ENCODE assay signal across 8 mouse cellular contexts in genomic region chr17:70755669-70756263, GRCm38 (mm10).
DNase-seq lines count a peak whose midpoint lies in the region; ATAC-seq and TF ChIP-seq lines count a peak whose summit lies in the region.

No protein-coding gene starts in this region.

- no peak for TF ChIP-seq CTCF in kidney, adult 2 months (conservative IDR thresholded peaks at IDR 0.05; ENCODE audit: insufficient read depth, insufficient read length, low read depth, low read length)
- no peak for TF ChIP-seq CTCF in embryonic fibroblast, embryonic 13.5 days (IDR thresholded peaks at IDR 0.05; ENCODE audit: borderline replicate concordance, insufficient read depth, low read length)
- TF ChIP-seq CTCF in hindbrain, postnatal 0 days (IDR thresholded peaks at IDR 0.05; ENCODE audit: low read depth) = no peak

- H3K27me3 ChIP-seq in kidney, adult 2 months (replicated peaks; ENCODE audit: control insufficient read depth, insufficient read depth, low read length) = no peaks in the 10 kb centered on the region
- H3K27me3 ChIP-seq in hindbrain, postnatal 0 days (ENCODE audit: insufficient read depth, low read length) = no peaks in the 10 kb centered on the region

- H3K9me3 ChIP-seq in hindbrain, postnatal 0 days (ENCODE audit: low read length) = no peaks in the 10 kb centered on the region

- no peaks in the 10 kb centered on the region for H3K36me3 ChIP-seq in kidney, adult 2 months (ENCODE audit: control insufficient read depth, insufficient read depth, low read length)
- H3K36me3 ChIP-seq in hindbrain, postnatal 0 days (ENCODE audit: insufficient read depth, low read length) = no peaks in the 10 kb centered on the region

- H3K4me3 ChIP-seq in kidney, adult 2 months (ENCODE audit: insufficient read depth, low read depth, low read length) = peak overlapping the region; percentile 18; the same call in 1 of the 2 replicates
- H3K4me3 ChIP-seq in embryonic fibroblast, embryonic 13.5 days (ENCODE audit: insufficient read depth, low read length) = peak overlapping the region; percentile 42; the same call in 1 of the 2 replicates
- H3K4me3 ChIP-seq in hindbrain, postnatal 0 days (ENCODE audit: low read length) = peak overlapping the region; percentile 27

- 10% methylated on average over 14 of the region's 14 CpGs for WGBS in kidney, adult 2 months
- WGBS in hindbrain, postnatal 0 days = 6% methylated on average over 12 of the region's 14 CpGs

- DNase-seq in kidney, adult 2 months = peak; percentile 45
- DNase-seq in kidney, adult 11 months = no peak
- DNase-seq in hindbrain, postnatal 0 days (ENCODE audit: low spot score) = no peak
- peak; percentile 45 for DNase-seq in lung, postnatal 10 days
- DNase-seq in right cerebral cortex, postnatal 10 days (ENCODE audit: low spot score in 2 of 2) = no peak
- DNase-seq in left cerebral cortex, postnatal 25 days (ENCODE audit: low spot score in 2 of 2) = no peak
- no peak for DNase-seq in left cerebral cortex, postnatal 14 days (ENCODE audit: low spot score in 2 of 2)

- H3K9ac ChIP-seq in hindbrain, postnatal 0 days (replicated peaks; ENCODE audit: low read length) = 0 out of 2 replicates have a peak overlapping the region, but pooled peaks have one; percentile 24

- H3K4me2 ChIP-seq in hindbrain, postnatal 0 days (ENCODE audit: low read depth, low read length) = peak overlapping the region; percentile 64

- intact Hi-C loops in left cerebral cortex, postnatal 25 days (cut with DNase I) = no loop called here
- intact Hi-C loops in left cerebral cortex, postnatal 14 days (cut with DNase I) = loop anchor here (5.0 kb wide), 2 partner anchors 97 to 212 kb away; partner anchors contain the start of gene Tgif1

- no peak overlapping the region for H3K27ac ChIP-seq in kidney, adult 2 months (ENCODE audit: insufficient read depth, low read depth, low read length)
- peak overlapping the region; percentile 97 for H3K27ac ChIP-seq in embryonic fibroblast, embryonic 13.5 days (ENCODE audit: insufficient read depth, low read length)
- peak overlapping the region; percentile 56; the same call in 1 of the 2 replicates for H3K27ac ChIP-seq in hindbrain, postnatal 0 days

- peaks cover 8% of the 10 kb centered on the region; the same call in 1 of the 2 replicates for H3K4me1 ChIP-seq in kidney, adult 2 months (ENCODE audit: control insufficient read depth, insufficient read depth, low read length)
- peaks cover 2% of the 10 kb centered on the region for H3K4me1 ChIP-seq in embryonic fibroblast, embryonic 13.5 days (ENCODE audit: control insufficient read depth, insufficient read depth, low read length)
- H3K4me1 ChIP-seq in hindbrain, postnatal 0 days (ENCODE audit: insufficient read depth, low read length) = no peaks in the 10 kb centered on the region

- TF ChIP-seq POLR2A in kidney, adult 2 months (IDR thresholded peaks at IDR 0.05; ENCODE audit: low read depth, low read length) = no peak
- TF ChIP-seq POLR2A in embryonic fibroblast, embryonic 13.5 days (IDR thresholded peaks at IDR 0.05; ENCODE audit: low read depth, low read length) = no peak

- ATAC-seq in hindbrain, postnatal 0 days = peak; percentile 44; the same call in 1 of the 2 replicates

Comparison
In these comparisons a context has a peak if more than half of its experiments do, and no peak if none do; other contexts are left out.
1. DNase-seq: peak in kidney, adult 2 months (single experiment) and lung, postnatal 10 days (single experiment); none in kidney, adult 11 months (single experiment), hindbrain, postnatal 0 days (single experiment), right cerebral cortex, postnatal 10 days (0 of 2), left cerebral cortex, postnatal 25 days (0 of 2) and left cerebral cortex, postnatal 14 days (0 of 2).
2. Peak in every context shown above with its lines, with median percentiles within 50 percentile points of each other: H3K4me3 ChIP-seq.